Mouse (Mus musculus) kidney, adult 2 months (tissue): ENCODE results near the gene Pik3r2. TPM values are rescaled to one million over a fixed set of nuclear protein-coding genes. Genes with fewer than 3 reads are reported as not detected.

ENCODE experiments used
- DNase-seq: peaks from one replicate; pipeline ENCODE4 v3.0.0; 2021
- H3K27ac ChIP-seq: fragments of 200-500 bp; 2 replicates; pipeline ENCODE4 v1.5.1; 2012; ENCODE audit warnings: low read depth, low read length, control low read depth, inconsistent platforms; ENCODE audit not compliant: insufficient read depth
- H3K27me3 ChIP-seq: fragments of 200-500 bp; replicated peaks from 2 replicates; pipeline ENCODE4 v1.6.1; 2012; ENCODE audit warnings: mild to moderate bottlenecking, moderate library complexity, low read length, inconsistent platforms; ENCODE audit not compliant: control insufficient read depth, insufficient read depth
- H3K36me3 ChIP-seq: fragments of 200-500 bp; 2 replicates; pipeline ENCODE4 v1.6.1; 2012; ENCODE audit warnings: mild to moderate bottlenecking, moderate library complexity, low read length, inconsistent platforms; ENCODE audit not compliant: control insufficient read depth, insufficient read depth
- H3K4me1 ChIP-seq: fragments of 200-500 bp; 2 replicates; pipeline ENCODE4 v1.6.1; 2011; ENCODE audit warnings: low read length; ENCODE audit not compliant: control insufficient read depth, insufficient read depth
- H3K4me3 ChIP-seq: fragments of 200-500 bp; 2 replicates; pipeline ENCODE4 v1.5.1; 2011; ENCODE audit warnings: mild to moderate bottlenecking, low read depth, low read length, control low read depth; ENCODE audit not compliant: insufficient read depth
- CTCF ChIP-seq: fragments of 200-500 bp; conservative IDR thresholded peaks from 2 replicates; pipeline ENCODE4 v1.5.1; 2011; ENCODE audit warnings: low read depth, mild to moderate bottlenecking, control low read depth, low read length, moderate library complexity, mixed read lengths; ENCODE audit not compliant: insufficient read depth, insufficient read length
- POLR2A ChIP-seq: fragments of 200-500 bp; IDR thresholded peaks from one replicate; pipeline ENCODE4 v1.6.1; 2011; ENCODE audit warnings: low read depth, low read length, control low read depth
- WGBS: fragments of 180-500 bp; shearing (Covaris S2); methylation state at CpG from one replicate; pipeline ENCODE4 v1.1.7; 2018; 5-methylcytosine and 5-hydroxymethylcytosine counted together
- polyA plus RNA-seq: library from polyadenylated mRNA; depleted of rRNA; stranded (reverse); fragments of >200 nt; gene quantifications from 2 replicates; pipeline ENCODE4 v1.2.3, GENCODE M21; 2012; rRNA removed

Pik3r2 gene
- polyA plus RNA-seq, 1 experiment = 60.5 TPM

DNA sequence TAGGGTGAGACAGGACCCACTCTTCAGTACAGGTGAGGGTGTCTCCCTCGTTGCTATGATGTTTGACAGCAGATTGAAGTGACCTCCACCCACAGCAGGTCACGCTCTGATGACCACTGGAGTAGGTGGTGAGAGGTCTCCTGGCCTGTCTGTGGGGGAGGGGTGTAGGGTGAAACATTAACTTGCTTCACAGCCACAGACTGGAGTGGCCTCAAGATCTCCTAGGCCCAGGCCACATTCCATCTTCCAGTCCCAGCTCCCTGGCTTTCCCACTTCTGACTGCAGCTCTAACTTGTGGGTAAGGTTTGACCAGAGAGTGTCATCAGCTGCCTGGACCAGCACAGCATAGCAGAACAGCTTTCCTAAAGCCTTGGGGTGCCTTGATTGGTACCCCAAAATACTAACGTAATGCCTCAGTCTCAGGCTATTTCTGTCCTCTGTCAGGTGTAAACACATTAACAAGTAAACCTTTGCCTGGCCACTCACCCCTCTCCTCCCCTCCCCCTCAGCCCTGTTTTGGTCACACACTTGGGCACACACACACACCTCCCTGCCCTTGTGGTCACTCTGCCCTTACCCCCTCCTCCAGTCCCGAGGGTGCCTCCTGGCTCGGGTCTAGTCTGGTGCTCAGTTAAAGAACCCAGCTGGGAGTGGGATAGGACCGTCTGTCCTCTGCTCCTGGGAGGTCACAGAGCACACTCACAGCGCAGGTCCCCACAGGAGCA lies 52.9 kb downstream of the Pik3r2 start, which contains the start of gene Pde4c:
Gene Pde4c (plus strand): TSS at position 235 of the 725 bp plus-strand sequence.
- Histone ChIP-seq H3K27ac (peak within 1 kb of the TSS; percentile 100), H3K4me3 (peak within 1 kb of the TSS; percentile 74), H3K36me3 (no peaks in the 10 kb centered on the region; the same call in 1 of the 2 replicates), H3K27me3 (no peaks in the 10 kb centered on the region), H3K4me1 (peaks cover 7% of the 10 kb centered on the region; the same call in 1 of the 2 replicates)
- 24% methylated on average over 7 of the region's 7 CpGs for WGBS
- TF ChIP-seq POLR2A = peak; percentile 30
- TF ChIP-seq CTCF = no peak
- DNase-seq = peak; percentile 98

DNA sequence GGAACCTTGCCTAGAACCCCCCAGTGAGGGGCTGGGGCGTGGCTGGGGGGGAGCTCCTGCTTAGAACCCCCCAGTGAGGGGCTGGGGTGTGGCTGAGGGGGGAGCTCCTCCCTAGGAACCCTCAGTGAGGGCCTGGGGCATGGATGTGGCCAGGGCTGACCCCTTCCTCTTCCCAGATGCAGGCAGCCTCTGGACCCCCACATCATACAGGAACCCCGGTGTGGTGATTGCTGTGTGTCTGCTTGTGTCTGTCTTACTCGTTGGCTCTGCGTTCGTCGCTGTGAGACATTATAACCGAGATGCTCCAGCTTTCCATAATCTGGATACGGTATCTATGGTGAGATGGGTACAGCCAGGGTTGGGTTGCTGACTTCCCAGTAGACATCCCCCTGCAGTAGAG lies 54.9 kb downstream of the Pik3r2 start:
- H3K4me1 ChIP-seq = peaks cover 7% of the 10 kb centered on the region; the same call in 1 of the 2 replicates
- no peak for TF ChIP-seq CTCF
- no peak for TF ChIP-seq POLR2A
- H3K4me3 ChIP-seq = peak overlapping the region; percentile 46; the same call in 1 of the 2 replicates
- DNase-seq = no peak
- H3K36me3 ChIP-seq = no peaks in the 10 kb centered on the region; the same call in 1 of the 2 replicates
- WGBS = 77% methylated on average over 8 of the region's 8 CpGs
- H3K27me3 ChIP-seq = no peaks in the 10 kb centered on the region
- peak overlapping the region; percentile 100 for H3K27ac ChIP-seq

- 4% methylated on average over 3 of the region's 3 CpGs for WGBS
- no peak overlapping the region for H3K27ac ChIP-seq
These were observed 55.8 kb downstream of the Pik3r2 start for GRCm38 (mm10) chr8:70720739-70721138.

DNA sequence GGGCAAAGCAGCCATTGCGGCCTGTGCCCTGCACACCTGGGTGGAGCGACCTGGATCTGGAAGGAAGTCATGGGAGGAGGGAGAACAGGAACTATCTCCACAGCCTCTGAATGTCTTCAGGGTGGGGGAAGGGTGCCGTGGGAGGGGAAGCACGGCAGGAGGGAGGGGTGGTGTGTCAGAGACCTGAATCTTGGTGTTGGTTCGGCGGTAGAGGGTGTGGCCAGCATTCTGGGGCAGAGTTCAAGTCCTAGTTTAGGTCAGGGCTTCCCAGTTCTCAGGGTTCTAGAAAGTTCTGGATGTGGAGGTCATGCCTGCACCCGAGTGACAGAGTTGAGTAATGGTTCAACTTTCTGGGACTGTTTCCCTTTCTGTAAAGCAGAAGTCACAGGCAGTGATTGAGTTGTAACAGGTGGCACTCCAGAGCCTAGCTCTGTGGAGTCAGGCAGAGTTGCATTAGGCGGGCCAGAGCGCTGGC lies 56.7 kb downstream of the Pik3r2 start:
- 32% methylated on average over 9 of the region's 9 CpGs for WGBS
- Histone ChIP-seq H3K27ac (no peak overlapping the region), H3K36me3 (no peaks in the 10 kb centered on the region), H3K27me3 (no peaks in the 10 kb centered on the region), H3K4me3 (no peak overlapping the region), H3K4me1 (peaks cover 7% of the 10 kb centered on the region; the same call in 1 of the 2 replicates)
- TF ChIP-seq POLR2A (no peak), CTCF (no peak)
- peak; percentile 70 for DNase-seq

More at GRCm38 (mm10) chr8:70720739-70721138, 55.8 kb downstream of the Pik3r2 start:
- DNase-seq = peak; percentile 89
- Histone ChIP-seq H3K27me3 (no peaks in the 10 kb centered on the region), H3K36me3 (no peaks in the 10 kb centered on the region), H3K4me1 (peaks cover 7% of the 10 kb centered on the region; the same call in 1 of the 2 replicates), H3K4me3 (no peak overlapping the region)
- TF ChIP-seq CTCF (peak; percentile 96), POLR2A (no peak)

- peaks cover 7% of the 10 kb centered on the region; the same call in 1 of the 2 replicates for H3K4me1 ChIP-seq
- H3K36me3 ChIP-seq = no peaks in the 10 kb centered on the region
- WGBS = 6% methylated on average over 19 of the region's 19 CpGs
- H3K27me3 ChIP-seq = no peaks in the 10 kb centered on the region
- peak; percentile 76 for DNase-seq
- no peak within 1 kb of the TSS for H3K27ac ChIP-seq
- TF ChIP-seq POLR2A = no peak
- TF ChIP-seq CTCF = peak; percentile 84
- H3K4me3 ChIP-seq = no peak within 1 kb of the TSS
These were observed 58.2 kb downstream of the Pik3r2 start, which contains the start of gene Gm3336 for GRCm38 (mm10) chr8:70718297-70718696. Gene Gm3336, plus strand, starts transcription at chr8:70718543.

Other genes with a start within 250 kb of the Pik3r2 start
- gene Fkbp8, start 249.0 kb downstream of the Pik3r2 start, polyA plus RNA-seq = 320 and 410 TPM in 2 replicates
- 151 TPM in 2 replicates for gene Kxd1, start 248.8 kb downstream of the Pik3r2 start, polyA plus RNA-seq
- gene Ell, start 237.3 kb downstream of the Pik3r2 start, polyA plus RNA-seq = 16.4 and 18.1 TPM in 2 replicates
- 127 and 159 TPM in 2 replicates for gene Isyna1, start 182.3 kb downstream of the Pik3r2 start, polyA plus RNA-seq
- 84.9 and 123 TPM in 2 replicates for gene Ssbp4, start 167.8 kb downstream of the Pik3r2 start, polyA plus RNA-seq
- gene Lrrc25, start 160.6 kb downstream of the Pik3r2 start, polyA plus RNA-seq = 3.2 and 3.5 TPM in 2 replicates
- gene Gdf15, start 144.3 kb downstream of the Pik3r2 start, polyA plus RNA-seq = 11.2 and 17.8 TPM in 2 replicates
- 296 TPM in 2 replicates for gene Pgpep1, start 116.3 kb downstream of the Pik3r2 start, polyA plus RNA-seq
- gene Lsm4, start 103.5 kb downstream of the Pik3r2 start, polyA plus RNA-seq = 106 and 120 TPM in 2 replicates
- 158 and 201 TPM in 2 replicates for gene Jund, start 77.8 kb downstream of the Pik3r2 start, polyA plus RNA-seq
- 0.03 and 0.12 TPM in 2 replicates for gene Iqcn, start 73.3 kb downstream of the Pik3r2 start, polyA plus RNA-seq
- 0.61 and 0.99 TPM in 2 replicates for gene Gm3336, start 58.2 kb downstream of the Pik3r2 start, polyA plus RNA-seq
- gene Pde4c, start 53.0 kb downstream of the Pik3r2 start, polyA plus RNA-seq = 81.6 and 113 TPM in 2 replicates
- 29.7 and 31.1 TPM in 2 replicates for gene Rab3a, start 22.0 kb downstream of the Pik3r2 start, polyA plus RNA-seq
- 73.4 and 96.3 TPM in 2 replicates for gene Mpv17l2, start 15.8 kb downstream of the Pik3r2 start, polyA plus RNA-seq
- 25.3 and 27.4 TPM in 2 replicates for gene Mast3, start 28.3 kb upstream of the Pik3r2 start, polyA plus RNA-seq
- 0.42 and 0.48 TPM in 2 replicates for gene Il12rb1, start 31.7 kb upstream of the Pik3r2 start, polyA plus RNA-seq
- gene Arrdc2, start 63.0 kb upstream of the Pik3r2 start, polyA plus RNA-seq = 19.8 and 26.2 TPM in 2 replicates
- 9.4 and 11.0 TPM in 2 replicates for gene Kcnn1, start 86.5 kb upstream of the Pik3r2 start, polyA plus RNA-seq
- 48.9 and 49.2 TPM in 2 replicates for gene Ccdc124, start 97.2 kb upstream of the Pik3r2 start, polyA plus RNA-seq
- gene Slc5a5, start 116.0 kb upstream of the Pik3r2 start, polyA plus RNA-seq = 0.19 and 0.31 TPM in 2 replicates
- gene Rpl18a, start 120.7 kb upstream of the Pik3r2 start, polyA plus RNA-seq = 3,589 and 3,709 TPM in 2 replicates
- gene Map1s, start 129.2 kb upstream of the Pik3r2 start, polyA plus RNA-seq = 18.4 and 24.4 TPM in 2 replicates